Comparison of ENCODE assay signal across 13 mouse cellular contexts in genomic region chr15:8711630-8712310, GRCm38 (mm10). TPM values are rescaled to one million over a fixed set of nuclear protein-coding genes. Genes with fewer than 3 reads are reported as not detected.
DNase-seq lines count a peak whose midpoint lies in the region; ATAC-seq and TF ChIP-seq lines count a peak whose summit lies in the region.
"Had no signal": no experiment of that assay in that cellular context is flagged by ENCODE, and none has a peak within 500 bp of the region (broad histone marks: within the 10 kb centered on the region; RNA-seq: fewer than 3 reads in every experiment).

No protein-coding gene starts in this region.

- no peaks in the 10 kb centered on the region for H3K36me3 ChIP-seq in kidney, embryonic 15.5 days
- H3K36me3 ChIP-seq in MEL (ENCODE audit: control insufficient read depth in 1 of 2, insufficient read depth in 2 of 2, low read length in 2 of 2): no peaks in the 10 kb centered on the region
- peaks cover under 1% of the 10 kb centered on the region; the same call in 1 of the 2 replicates for H3K36me3 ChIP-seq in lung, embryonic 14.5 days (ENCODE audit: insufficient read depth)
- H3K36me3 ChIP-seq: forebrain, embryonic 12.5 days; neural tube, embryonic 12.5 days had no signal

- H3K79me2 ChIP-seq in MEL (ENCODE audit: control insufficient read depth, insufficient read depth, low read length, poor library complexity): no peaks in the 10 kb centered on the region

- no peak for TF ChIP-seq EP300 in MEL (IDR thresholded peaks at IDR 0.05; ENCODE audit: low read depth in 1 of 2, low read length in 2 of 2)

- TF ChIP-seq CTCF in MEL (IDR thresholded peaks at IDR 0.05 in 2 of 3, conservative IDR thresholded peaks at IDR 0.05 in 1 of 3; ENCODE audit: control insufficient read depth in 1 of 3, insufficient read depth in 1 of 3, low read depth in 2 of 3, low read length in 3 of 3, poor library complexity in 1 of 3, severe bottlenecking in 1 of 3): no peak
- TF ChIP-seq CTCF in lung, embryonic 14.5 days (IDR thresholded peaks at IDR 0.05; ENCODE audit: low read depth): no peak

- H3K4me3 ChIP-seq in kidney, embryonic 15.5 days (replicated peaks): no peak overlapping the region
- H3K4me3 ChIP-seq in MEL (ENCODE audit: control insufficient read depth in 1 of 2, insufficient read depth in 1 of 2, low read depth in 2 of 2, low read length in 2 of 2): no peak overlapping the region
- H3K4me3 ChIP-seq in lung, embryonic 14.5 days (ENCODE audit: low read depth, low read length): no peak overlapping the region
- H3K4me3 ChIP-seq: neural tube, embryonic 12.5 days had no signal

- TF ChIP-seq RAD21 in MEL (IDR thresholded peaks at IDR 0.05; ENCODE audit: low read depth, low read length): no peak

- no peaks in the 10 kb centered on the region for H3K9me3 ChIP-seq in kidney, embryonic 15.5 days (replicated peaks)
- H3K9me3 ChIP-seq in MEL (replicated peaks; ENCODE audit: insufficient read depth, low read length): no peaks in the 10 kb centered on the region
- H3K9me3 ChIP-seq in lung, embryonic 14.5 days (ENCODE audit: low read depth, low read length): no peaks in the 10 kb centered on the region
- H3K9me3 ChIP-seq: forebrain, embryonic 12.5 days; neural tube, embryonic 12.5 days had no signal

- H3K9ac ChIP-seq in kidney, embryonic 15.5 days: no peak overlapping the region
- H3K9ac ChIP-seq in MEL (ENCODE audit: control insufficient read depth, low read depth, low read length, poor library complexity, severe bottlenecking): no peak overlapping the region
- no peak overlapping the region for H3K9ac ChIP-seq in lung, embryonic 14.5 days
- H3K9ac ChIP-seq: forebrain, embryonic 12.5 days; neural tube, embryonic 12.5 days had no signal

- H3K27ac ChIP-seq in kidney, embryonic 15.5 days: no peak overlapping the region
- H3K27ac ChIP-seq in MEL (ENCODE audit: control insufficient read depth, low read depth, low read length): no peak overlapping the region
- no peak overlapping the region for H3K27ac ChIP-seq in lung, embryonic 14.5 days (ENCODE audit: low read depth)
- H3K27ac ChIP-seq: forebrain, embryonic 12.5 days; neural tube, embryonic 12.5 days had no signal

- peak; percentile 16 for DNase-seq in adrenal gland, postnatal 10 days
- DNase-seq in adrenal gland, adult 8-10 months: no peak
- DNase-seq in kidney, adult 11 months: peak; percentile 13
- DNase-seq in MEL (ENCODE audit: low read depth, low spot score) (no peak), MN1 (ENCODE audit: low spot score) (no peak)
- peak; percentile 84 for DNase-seq in lung, embryonic 14.5 days
- no peak for DNase-seq in urinary bladder, postnatal 14 days (ENCODE audit: low spot score)
- DNase-seq: cerebellum, adult 11 months; heart, adult 18-20 months; right cerebral cortex, postnatal 25 days had no signal

- no peak for TF ChIP-seq POLR2A in MEL (IDR thresholded peaks at IDR 0.05; ENCODE audit: control insufficient read depth in 1 of 2, insufficient read depth in 1 of 2, low read depth in 1 of 2, low read length in 2 of 2, poor library complexity in 1 of 2)

- peaks cover 14% of the 10 kb centered on the region for H3K4me1 ChIP-seq in kidney, embryonic 15.5 days
- H3K4me1 ChIP-seq in MEL (ENCODE audit: control insufficient read depth in 1 of 2, insufficient read depth in 2 of 2, low read length in 2 of 2): peaks cover 0 to 5% of the 10 kb centered on the region in 2 experiments; a peak in 2 of 4 replicates
- 0 out of 2 replicates have a peak, but pooled peaks cover 8% of the 10 kb centered on the region for H3K4me1 ChIP-seq in lung, embryonic 14.5 days (ENCODE audit: insufficient read depth)

- WGBS in kidney, embryonic 15.5 days: 60% methylated on average over 9 of the region's 9 CpGs
- 33% methylated on average over 9 of the region's 9 CpGs for WGBS in lung, embryonic 14.5 days

- H3K4me2 ChIP-seq in kidney, embryonic 15.5 days: no peak overlapping the region
- peak overlapping the region; percentile 78 for H3K4me2 ChIP-seq in lung, embryonic 14.5 days

- 0 out of 2 replicates have a peak, but pooled peaks cover 8% of the 10 kb centered on the region for H3K27me3 ChIP-seq in kidney, embryonic 15.5 days
- peaks cover 0 to 2% of the 10 kb centered on the region in 2 experiments; a peak in 2 of 4 replicates for H3K27me3 ChIP-seq in MEL (ENCODE audit: control insufficient read depth in 1 of 2, insufficient read depth in 2 of 2, low read length in 2 of 2)
- no peaks in the 10 kb centered on the region for H3K27me3 ChIP-seq in lung, embryonic 14.5 days (ENCODE audit: insufficient read depth, low read length)

- no peak for ATAC-seq in kidney, embryonic 15.5 days (replicated peaks; ENCODE audit: low FRiP score)
- 0 out of 2 replicates have a peak, but pooled peaks have one; percentile 18 for ATAC-seq in lung, embryonic 14.5 days (ENCODE audit: insufficient read depth)

TF ChIP-seq in MEL, 35 proteins besides CTCF, POLR2A, EP300 and RAD21:
- no peak for TF ChIP-seq MXI1 (IDR thresholded peaks at IDR 0.05; ENCODE audit: low read depth, low read length)
- TF ChIP-seq UBTF (IDR thresholded peaks at IDR 0.05; ENCODE audit: borderline replicate concordance, insufficient read depth, low read depth, low read length): no peak
- no peak for TF ChIP-seq ZMIZ1 (IDR thresholded peaks at IDR 0.05; ENCODE audit: low read depth, low read length)
- TF ChIP-seq NELFE (IDR thresholded peaks at IDR 0.05; ENCODE audit: low read depth, low read length): no peak
- 0 out of 2 replicates have a peak, but pooled peaks have one; percentile 28 for TF ChIP-seq ZNF384 (IDR thresholded peaks at IDR 0.05; ENCODE audit: low read depth, low read length)
- no peak for TF ChIP-seq E2F4 (IDR thresholded peaks at IDR 0.05; ENCODE audit: borderline replicate concordance, low read depth, low read length)

RNA-seq across cellular contexts. Expression of gene Slc1a3, which starts 1.2 kb away (rescaled TPM):
- total RNA-seq in adrenal gland, postnatal 10 days (2021): 10 to 100 TPM; 10.4 to 18.5 TPM
- 10 to 100 TPM in 3 of 4 experiments, 1 to 10 TPM in 1; 5.7 to 19.4 (median 16.8) TPM for total RNA-seq in adrenal gland, adult 8-10 months (2022)
- 16.6 and 17.8 TPM in 2 replicates for polyA plus RNA-seq in kidney, embryonic 15.5 days (2015; fragmentation: Nextera tagmentation; extraction: Ambion mirVana)
- total RNA-seq in MEL (2012; rRNA removed): not detected in 2 replicates
- polyA plus RNA-seq in MEL (2012; ENCODE audit: insufficient read depth in 1 of 2, insufficient read length in 2 of 2, low read depth in 1 of 2, low replicate concordance in 2 of 2, missing spikeins in 1 of 2): not detected
- 24.5 and 26.1 TPM in 2 replicates for polyA plus RNA-seq in lung, embryonic 14.5 days (2014; fragmentation: Nextera tagmentation; extraction: Ambion mirVana)

Comparison
In these comparisons a context has a peak if more than half of its experiments do, and no peak if none do; other contexts are left out.
1. DNase-seq: peak in adrenal gland, postnatal 10 days (single experiment), kidney, adult 11 months (single experiment) and lung, embryonic 14.5 days (single experiment); none in adrenal gland, adult 8-10 months (single experiment), MEL (single experiment), MN1 (single experiment) and urinary bladder, postnatal 14 days (single experiment).